Mouse (Mus musculus) kidney, postnatal 0 days (tissue): ENCODE data around the gene Plin3. TPM values are rescaled to one million over a fixed set of nuclear protein-coding genes. Genes with fewer than 3 reads are reported as not detected.
A peak's percentile ranks its signal among the peaks of the same experiment; 100 is the strongest.

Source experiments
- ATAC-seq: fragments of 200-750 bp; cut with Nextera tagmentation; replicated peaks from 2 replicates; pipeline ENCODE4 v1.8.0; 2017; ENCODE audit warnings: low read depth, moderate number of reproducible peaks, moderate TSS enrichment, moderate library complexity; ENCODE audit not compliant: low FRiP score
- DNase-seq: peaks from one replicate; pipeline ENCODE4 v3.0.0-alpha.2; 2016; ENCODE audit warnings: low spot score
- H3K27ac ChIP-seq: fragments of 300-500 bp; sonication (generic); 2 replicates; pipeline ENCODE4 v1.5.1; 2014; ENCODE audit warnings: mild to moderate bottlenecking
- H3K27me3 ChIP-seq: fragments of 300-500 bp; sonication (generic); 2 replicates; pipeline ENCODE4 v1.6.1; 2014; ENCODE audit warnings: low read length, mixed read lengths; ENCODE audit not compliant: insufficient read depth
- H3K36me3 ChIP-seq: fragments of 300-500 bp; sonication (generic); 2 replicates; pipeline ENCODE4 v1.6.1; 2014; ENCODE audit warnings: low read length, mixed read lengths; ENCODE audit not compliant: insufficient read depth
- H3K4me1 ChIP-seq: fragments of 300-500 bp; sonication (generic); replicated peaks from 2 replicates; pipeline ENCODE4 v1.6.1; 2014; ENCODE audit warnings: antibody characterized with exemption, low read length, mixed read lengths; ENCODE audit not compliant: insufficient read depth
- H3K4me2 ChIP-seq: fragments of 300-500 bp; sonication (generic); 2 replicates; pipeline ENCODE4 v1.6.1; 2014; ENCODE audit warnings: mild to moderate bottlenecking, low read length, moderate library complexity, mixed read lengths
- H3K4me3 ChIP-seq: fragments of 300-500 bp; sonication (generic); replicated peaks from 2 replicates; pipeline ENCODE4 v1.5.1; 2014; ENCODE audit warnings: low read depth, low read length
- H3K9ac ChIP-seq: fragments of 300-500 bp; sonication (generic); 2 replicates; pipeline ENCODE4 v1.6.1; 2014; ENCODE audit warnings: low read depth, low read length
- H3K9me3 ChIP-seq: fragments of 300-500 bp; sonication (generic); replicated peaks from 2 replicates; pipeline ENCODE4 v1.6.1; 2016; ENCODE audit warnings: low read length, inconsistent platforms, mixed read lengths
- CTCF ChIP-seq: IDR thresholded peaks from 2 replicates; pipeline ENCODE4 v1.5.1; 2016; ENCODE audit warnings: antibody characterized with exemption, low read depth, mild to moderate bottlenecking, moderate library complexity
- WGBS: fragments of 180-500 bp; shearing (Covaris S2); extraction: QIAGEN DNeasy Blood & Tissue Kit; methylation state at CpG from one replicate; pipeline ENCODE4 v1.1.7; 2014; 5-methylcytosine and 5-hydroxymethylcytosine counted together
- polyA plus RNA-seq: library from polyadenylated mRNA; unstranded; fragments of >200 nt; fragmentation: Nextera tagmentation; extraction: Ambion mirVana; gene quantifications from 2 replicates; pipeline ENCODE4 v1.2.1, GENCODE M21; 2015

Plin3 gene
- polyA plus RNA-seq, 1 experiment from 2014 or later, result 69.6 TPM

- H3K27ac ChIP-seq, result peak within 1 kb of the TSS; percentile 90
- H3K36me3 ChIP-seq, result no peaks in the 10 kb centered on the region
- ATAC-seq, result peak; percentile 70
- H3K4me1 ChIP-seq, result peaks cover 13% of the 10 kb centered on the region
- peak; percentile 95 for DNase-seq
- WGBS, result under 1% methylated on average over 43 of the region's 43 CpGs
- H3K27me3 ChIP-seq, result no peaks in the 10 kb centered on the region
- H3K4me2 ChIP-seq, result peak within 1 kb of the TSS; percentile 100
- H3K9ac ChIP-seq, result peak within 1 kb of the TSS; percentile 71
- H3K4me3 ChIP-seq, result peak within 1 kb of the TSS; percentile 77
- no peak; the same call in 1 of the 2 replicates for TF ChIP-seq CTCF
- H3K9me3 ChIP-seq, result no peaks in the 10 kb centered on the region
Observed at GRCm38 (mm10) chr17:56303160-56303846, 10.6 kb upstream of the Plin3 start, which contains the start of gene Uhrf1. Gene Uhrf1, plus strand, starts transcription at chr17:56303321.

- Histone ChIP-seq H3K27ac (peak overlapping the region; percentile 90), H3K4me3 (no peak overlapping the region), H3K9me3 (no peaks in the 10 kb centered on the region), H3K36me3 (no peaks in the 10 kb centered on the region), H3K9ac (peak overlapping the region; percentile 71; the same call in 1 of the 2 replicates), H3K4me2 (peak overlapping the region; percentile 100), H3K27me3 (no peaks in the 10 kb centered on the region), H3K4me1 (peaks cover 13% of the 10 kb centered on the region)
- peak; percentile 68 for ATAC-seq
- WGBS, result 16% methylated on average over 13 of the region's 13 CpGs
- DNase-seq, result peak; percentile 47
- TF ChIP-seq CTCF, result no peak
Observed at GRCm38 (mm10) chr17:56302363-56302996, 9.8 kb upstream of the Plin3 start.

- no peak within 1 kb of the TSS for H3K27ac ChIP-seq
- no peak for DNase-seq
- no peaks in the 10 kb centered on the region for H3K36me3 ChIP-seq
- peaks cover 9% of the 10 kb centered on the region for H3K4me1 ChIP-seq
- no peaks in the 10 kb centered on the region for H3K9me3 ChIP-seq
- ATAC-seq, result no peak
- TF ChIP-seq CTCF, result no peak
- H3K4me2 ChIP-seq, result no peak within 1 kb of the TSS
- 90% methylated on average over 9 of the region's 9 CpGs for WGBS
- H3K27me3 ChIP-seq, result no peaks in the 10 kb centered on the region
- H3K4me3 ChIP-seq, result no peak within 1 kb of the TSS
- H3K9ac ChIP-seq, result no peak within 1 kb of the TSS
Observed at GRCm38 (mm10) chr17:56300186-56300585, 7.5 kb upstream of the Plin3 start, which contains the start of gene Arrdc5. Gene Arrdc5, minus strand, starts transcription at chr17:56300286.

GRCm38 (mm10) chr17:56298238-56298637 is 5.6 kb upstream of the Plin3 start:
- no peak overlapping the region for H3K4me3 ChIP-seq
- no peak overlapping the region for H3K27ac ChIP-seq
- H3K9ac ChIP-seq, result no peak overlapping the region
- no peaks in the 10 kb centered on the region for H3K27me3 ChIP-seq
- ATAC-seq (no peak), DNase-seq (no peak)
- H3K4me2 ChIP-seq, result no peak overlapping the region
- no peak for TF ChIP-seq CTCF
- WGBS, result 97% methylated on average over 1 of the region's 1 CpGs
- peaks cover 7% of the 10 kb centered on the region; the same call in 1 of the 2 replicates for H3K4me1 ChIP-seq
- no peaks in the 10 kb centered on the region for H3K36me3 ChIP-seq
- H3K9me3 ChIP-seq, result no peaks in the 10 kb centered on the region

- Histone ChIP-seq H3K4me1 (peaks cover 6% of the 10 kb centered on the region; the same call in 1 of the 2 replicates), H3K27me3 (no peaks in the 10 kb centered on the region), H3K9me3 (no peaks in the 10 kb centered on the region), H3K4me3 (no peak overlapping the region), H3K4me2 (no peak overlapping the region), H3K27ac (no peak overlapping the region), H3K36me3 (no peaks in the 10 kb centered on the region), H3K9ac (no peak overlapping the region)
- DNase-seq (no peak), ATAC-seq (no peak)
- 86% methylated on average over 1 of the region's 1 CpGs for WGBS
- TF ChIP-seq CTCF, result no peak
Observed at GRCm38 (mm10) chr17:56296201-56296600, 3.5 kb upstream of the Plin3 start.

- no peak for ATAC-seq
- Histone ChIP-seq H3K4me1 (peaks cover 12% of the 10 kb centered on the region; the same call in 1 of the 2 replicates), H3K36me3 (no peaks in the 10 kb centered on the region), H3K9me3 (no peaks in the 10 kb centered on the region), H3K9ac (no peak overlapping the region), H3K4me3 (no peak overlapping the region), H3K27ac (no peak overlapping the region), H3K4me2 (no peak overlapping the region), H3K27me3 (no peaks in the 10 kb centered on the region)
- no peak for TF ChIP-seq CTCF
- DNase-seq, result no peak
- WGBS, result 91% methylated on average over 19 of the region's 19 CpGs
Observed at GRCm38 (mm10) chr17:56294241-56294640, 1.6 kb upstream of the Plin3 start.
